Mouse (Mus musculus): ENCODE data around the gene 2410004B18Rik.

Gene 2410004B18Rik

GRCm38 (mm10) chr3:145937505-145938404 lies at the start of gene 2410004B18Rik:
2410004B18Rik (plus strand) TSS chr3:145938014.
- in situ Hi-C loops (cut with MboI, MseI): no loop called here

GRCm38 (mm10) chr3:145890346-145891132 lies 47.3 kb upstream of the 2410004B18Rik start:
- in situ Hi-C loops (cut with MboI, MseI): no loop called here

- in situ Hi-C loops (cut with MboI, MseI): no loop called here
Measured at GRCm38 (mm10) chr3:145892451-145892850, 45.4 kb upstream of the 2410004B18Rik start.

DNA sequence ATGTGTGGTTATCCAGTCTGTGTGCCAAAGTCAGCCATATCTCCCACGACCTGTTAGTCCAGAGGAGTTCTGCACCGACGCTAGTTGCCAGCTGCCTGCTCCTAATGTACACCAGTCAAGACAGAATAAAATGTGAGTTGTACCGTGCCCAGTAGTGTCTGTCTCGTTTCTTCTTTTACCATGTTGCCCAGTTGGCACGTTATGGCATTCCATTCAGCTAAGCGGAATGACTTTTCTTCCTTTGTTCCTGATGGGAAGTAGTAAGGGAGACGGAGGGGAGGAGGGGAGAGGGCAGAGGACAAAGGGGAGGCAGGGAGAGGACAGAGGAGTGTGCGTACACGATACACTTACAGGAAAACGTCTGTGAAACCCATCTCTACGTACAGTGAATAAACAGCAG lies 43.7 kb upstream of the 2410004B18Rik start:
- in situ Hi-C loops (cut with MboI, MseI): no loop called here

GRCm38 (mm10) chr3:145897749-145898148 lies 40.1 kb upstream of the 2410004B18Rik start:
- in situ Hi-C loops (cut with MboI, MseI): no loop called here

GRCm38 (mm10) chr3:145899832-145900231 lies 38.0 kb upstream of the 2410004B18Rik start:
- in situ Hi-C loops (cut with MboI, MseI): loop anchor here (5.0 to 25.0 kb wide), 2 partner anchors 288 to 493 kb away; no protein-coding TSS in a partner anchor

GRCm38 (mm10) chr3:145903530-145903929 lies 34.3 kb upstream of the 2410004B18Rik start:
- in situ Hi-C loops (cut with MboI, MseI): loop anchor here (5.0 to 25.0 kb wide), 2 partner anchors 291 to 496 kb away; no protein-coding TSS in a partner anchor

DNA sequence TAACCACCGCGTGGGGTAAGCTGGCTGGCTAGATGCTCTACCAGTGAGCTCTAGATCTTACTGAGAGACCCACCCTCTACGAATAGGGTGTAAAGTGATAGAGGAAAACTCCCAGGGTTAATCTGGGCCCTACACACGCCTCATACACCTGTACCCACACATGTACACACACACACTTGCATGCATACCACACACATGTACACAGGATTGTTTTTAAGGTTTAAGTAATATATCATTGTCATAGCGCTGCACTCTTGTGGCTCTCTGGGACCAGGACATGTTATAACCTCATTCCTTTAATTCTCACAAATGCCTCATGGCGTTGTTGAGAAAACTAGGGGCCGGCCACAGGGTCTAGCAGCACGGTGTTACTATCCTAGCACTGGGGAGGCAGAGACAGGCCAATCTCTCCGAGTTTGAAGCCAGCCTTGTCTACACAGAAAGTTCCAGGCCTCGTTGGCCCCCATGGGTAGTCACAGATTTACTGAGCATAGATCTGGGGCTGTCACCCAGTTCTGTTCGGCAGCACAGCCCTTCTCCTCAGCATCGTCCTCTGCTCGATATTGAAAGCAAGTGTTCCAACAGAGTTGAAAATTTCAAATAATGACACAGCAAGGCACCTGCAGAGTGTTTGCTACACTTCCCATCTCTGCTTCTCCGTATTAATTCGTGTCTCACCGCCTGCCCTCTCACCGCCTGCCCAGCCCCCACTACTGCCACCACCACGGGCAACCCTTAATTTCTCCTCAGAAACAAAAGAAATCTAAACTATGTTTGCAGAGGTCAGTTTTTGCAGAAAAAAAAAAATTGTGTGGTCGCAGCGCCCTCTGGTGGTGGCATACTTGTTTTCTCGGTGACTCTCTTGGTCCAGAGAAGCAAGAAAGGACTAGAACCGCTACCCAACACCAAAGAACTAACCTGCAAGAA lies 32.7 kb upstream of the 2410004B18Rik start:
- in situ Hi-C loops (cut with MboI, MseI): loop anchor here (5.0 to 25.0 kb wide), 2 partner anchors 293 to 498 kb away; no protein-coding TSS in a partner anchor

DNA sequence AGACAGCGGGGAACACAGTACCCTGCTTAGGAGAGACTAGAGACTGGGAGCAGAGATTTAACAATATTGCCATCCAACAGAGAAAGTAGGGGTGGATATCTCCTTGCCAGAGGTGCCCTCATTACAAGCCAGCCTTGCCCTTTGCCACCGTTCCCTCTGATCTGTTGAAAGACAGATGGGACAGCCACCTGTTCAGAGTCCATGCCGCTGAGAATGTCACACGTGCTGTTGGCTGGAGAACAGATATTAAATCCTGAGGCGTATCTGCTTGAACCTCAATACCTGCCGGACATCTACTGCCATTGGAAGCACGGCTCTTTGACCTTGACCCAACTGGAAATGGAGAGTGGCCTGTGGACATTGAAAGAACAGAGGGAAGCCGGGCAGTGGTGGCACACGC lies 31.2 kb upstream of the 2410004B18Rik start:
- in situ Hi-C loops (cut with MboI, MseI): loop anchor here in 1 of 2 experiments (25.0 kb wide), 1 partner anchor 294 kb away; no protein-coding TSS in a partner anchor

- in situ Hi-C loops (cut with MboI, MseI): loop anchor here (10.0 to 25.0 kb wide), 2 partner anchors 300 to 328 kb away; no protein-coding TSS in a partner anchor
Measured at GRCm38 (mm10) chr3:145912512-145912911, 25.3 kb upstream of the 2410004B18Rik start.

- in situ Hi-C loops (cut with MboI, MseI): loop anchor here (10.0 to 25.0 kb wide), 2 partner anchors 301 to 328 kb away; no protein-coding TSS in a partner anchor
Measured at GRCm38 (mm10) chr3:145913263-145913662, 24.6 kb upstream of the 2410004B18Rik start.

GRCm38 (mm10) chr3:145913942-145914341 lies 23.9 kb upstream of the 2410004B18Rik start:
- in situ Hi-C loops (cut with MboI, MseI): loop anchor here (10.0 to 25.0 kb wide), 2 partner anchors 302 to 329 kb away; no protein-coding TSS in a partner anchor

GRCm38 (mm10) chr3:145916374-145916773 lies 21.4 kb upstream of the 2410004B18Rik start:
- in situ Hi-C loops (cut with MboI, MseI): loop anchor here (10.0 to 25.0 kb wide), 2 partner anchors 304 to 332 kb away; no protein-coding TSS in a partner anchor

DNA sequence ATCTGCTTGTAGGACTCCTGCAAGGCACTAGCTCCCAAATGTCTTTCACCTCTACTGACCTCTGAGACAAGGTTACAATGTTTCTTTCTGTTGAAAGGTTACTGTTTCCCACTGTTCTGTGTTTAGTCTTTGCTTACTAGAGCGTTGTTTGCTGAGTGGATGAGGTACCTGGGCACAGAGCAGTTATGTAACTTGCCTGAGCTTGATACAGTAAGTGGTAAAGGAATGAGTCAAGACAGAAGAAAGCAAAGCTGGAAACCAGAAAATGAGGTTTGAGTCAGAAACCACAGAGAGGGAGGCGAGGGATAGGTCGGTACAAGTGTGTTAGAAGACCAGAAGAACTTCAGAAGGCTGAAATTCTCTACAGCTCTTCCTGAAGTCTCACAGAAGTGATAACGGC lies 21.0 kb upstream of the 2410004B18Rik start:
- in situ Hi-C loops (cut with MboI, MseI): loop anchor here (10.0 to 25.0 kb wide), 2 partner anchors 305 to 332 kb away; no protein-coding TSS in a partner anchor

GRCm38 (mm10) chr3:145922019-145922854 lies 15.6 kb upstream of the 2410004B18Rik start, which contains the start of gene Bcl10:
Bcl10 (plus strand) TSS chr3:145922804.
- in situ Hi-C loops (cut with MboI, MseI): loop anchor here (5.0 to 25.0 kb wide), 4 partner anchors 310 to 1515 kb away; partner anchors contain the start of genes Hs2st1 (in 1 of the 2) and Selenof (in 1 of the 2)

DNA sequence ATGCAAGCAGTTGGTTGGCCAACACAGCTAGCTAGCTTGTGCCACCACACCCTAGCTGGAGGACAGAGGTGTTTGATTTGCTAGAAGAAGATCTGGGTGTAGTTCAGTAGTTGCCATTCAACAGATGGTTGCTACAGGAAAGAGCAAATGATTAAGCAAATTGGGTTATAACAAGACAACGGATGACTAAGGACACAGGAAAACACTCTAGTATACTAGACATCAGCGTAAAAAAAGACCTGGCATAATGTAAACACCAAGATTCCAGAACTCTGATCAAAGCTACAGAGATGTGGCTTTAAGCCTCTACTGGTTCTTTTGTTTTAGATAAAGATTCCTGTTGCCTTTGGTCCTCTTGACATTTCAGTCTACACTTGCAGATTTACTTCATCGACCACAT lies 14.8 kb upstream of the 2410004B18Rik start:
- in situ Hi-C loops (cut with MboI, MseI): loop anchor here (5.0 to 25.0 kb wide), 4 partner anchors 311 to 1516 kb away; partner anchors contain the start of genes Hs2st1 (in 1 of the 2) and Selenof (in 1 of the 2)

- in situ Hi-C loops (cut with MboI, MseI): loop anchor here (5.0 to 25.0 kb wide), 4 partner anchors 312 to 1517 kb away; partner anchors contain the start of genes Hs2st1 (in 1 of the 2) and Selenof (in 1 of the 2)
Measured at GRCm38 (mm10) chr3:145923874-145924577, 13.8 kb upstream of the 2410004B18Rik start.

Data from T-helper 17 cell (primary cell).